In genomic region chr3:96719173-96719572, GRCm38 (mm10) we compare ENCODE assay signal across 8 mouse cellular contexts. TPM values are rescaled to one million over a fixed set of nuclear protein-coding genes. Genes with fewer than 3 reads are reported as not detected.
DNase-seq lines count a peak whose midpoint lies in the region; ATAC-seq and TF ChIP-seq lines count a peak whose summit lies in the region.

No protein-coding gene starts in this region.

- DNase-seq in gastrocnemius, adult 18-20 months (ENCODE audit: low spot score): peak; percentile 26
- no peak for DNase-seq in gastrocnemius, postnatal 25 days
- peak; percentile 32 for DNase-seq in thymus, adult 2 months
- no peak for DNase-seq in thymus, adult 18-20 months
- peak; percentile 39 to 74 for DNase-seq in layer of hippocampus, postnatal 25 days (ENCODE audit: extremely low spot score in 1 of 2, low spot score in 1 of 2)
- peak; percentile 66 for DNase-seq in right cerebral cortex, postnatal 4 days
- DNase-seq in urinary bladder, postnatal 4 days (ENCODE audit: low spot score in 2 of 2): no peak

- H3K4me1 ChIP-seq in thymus, adult 2 months (replicated peaks; ENCODE audit: control insufficient read depth, insufficient read depth, low read length): no peaks in the 10 kb centered on the region; the same call in 1 of the 2 replicates
- H3K4me1 ChIP-seq in embryonic facial prominence, embryonic 13.5 days: no peaks in the 10 kb centered on the region

- H3K9me3 ChIP-seq in embryonic facial prominence, embryonic 13.5 days: no peaks in the 10 kb centered on the region

- no peak overlapping the region for H3K4me3 ChIP-seq in thymus, adult 2 months (ENCODE audit: control insufficient read depth, insufficient read depth, low read length)
- no peak overlapping the region for H3K4me3 ChIP-seq in embryonic facial prominence, embryonic 13.5 days

- H3K9ac ChIP-seq in embryonic facial prominence, embryonic 13.5 days: peak overlapping the region; percentile 44; the same call in 1 of the 2 replicates

- H3K36me3 ChIP-seq in thymus, adult 2 months (ENCODE audit: control insufficient read depth, insufficient read depth, low read length): peaks cover 39% of the 10 kb centered on the region
- peaks cover 65% of the 10 kb centered on the region for H3K36me3 ChIP-seq in embryonic facial prominence, embryonic 13.5 days

- TF ChIP-seq POLR2A in thymus, adult 2 months (IDR thresholded peaks at IDR 0.05; ENCODE audit: control insufficient read depth, extremely low read depth, insufficient read depth, low read length, poor library complexity): no peak

- H3K4me2 ChIP-seq in embryonic facial prominence, embryonic 13.5 days: no peak overlapping the region

- no peak overlapping the region for H3K27ac ChIP-seq in thymus, adult 2 months (ENCODE audit: control insufficient read depth, insufficient read depth, low read length)
- H3K27ac ChIP-seq in embryonic facial prominence, embryonic 13.5 days: no peak overlapping the region

- TF ChIP-seq CTCF in thymus, adult 2 months (IDR thresholded peaks at IDR 0.05; ENCODE audit: borderline replicate concordance, control insufficient read depth, extremely low read depth, insufficient read depth, low read length, poor library complexity): peak; percentile 43; the same call in 1 of the 2 replicates

- H3K27me3 ChIP-seq in thymus, adult 2 months (ENCODE audit: control insufficient read depth, insufficient read depth, low read length): no peaks in the 10 kb centered on the region
- H3K27me3 ChIP-seq in embryonic facial prominence, embryonic 13.5 days: no peaks in the 10 kb centered on the region

- 93% methylated on average over 14 of the region's 14 CpGs for WGBS in thymus, adult 2 months
- 41% methylated on average over 14 of the region's 14 CpGs for WGBS in embryonic facial prominence, embryonic 13.5 days

- ATAC-seq in embryonic facial prominence, embryonic 13.5 days (ENCODE audit: insufficient number of reproducible peaks, insufficient read depth, low FRiP score, low TSS enrichment, low read depth): no peak

RNA-seq across cellular contexts. Expression of gene Polr3c, which starts 8.3 kb away (rescaled TPM):
- 10 to 100 TPM; 21.0 to 22.4 TPM for total RNA-seq in gastrocnemius, adult 18-20 months (2021)
- total RNA-seq in gastrocnemius, postnatal 25 days (2021): 10 to 100 TPM; 18.0 to 20.6 TPM
- 49.3 and 51.1 TPM in 2 replicates for polyA plus RNA-seq in thymus, adult 2 months (2012; rRNA removed)
- 33.3 and 34.5 TPM in 2 replicates for polyA plus RNA-seq in embryonic facial prominence, embryonic 13.5 days (2015; fragmentation: Nextera tagmentation; extraction: Ambion mirVana)
- 10 to 100 TPM; 24.7 to 24.9 TPM for total RNA-seq in layer of hippocampus, postnatal 25 days (2021)

RNA-seq across cellular contexts. Expression of gene Rnf115, which starts 8.3 kb away (rescaled TPM):
- total RNA-seq in gastrocnemius, adult 18-20 months (2021): 100 to 1,000 TPM in 1 of 2 experiments, 10 to 100 TPM in 1; 55.7 to 103 TPM
- 100 to 1,000 TPM in 1 of 2 experiments, 10 to 100 TPM in 1; 87.8 to 109 TPM for total RNA-seq in gastrocnemius, postnatal 25 days (2021)
- polyA plus RNA-seq in thymus, adult 2 months (2012; rRNA removed): 24.1 and 26.3 TPM in 2 replicates
- 47.9 and 53.1 TPM in 2 replicates for polyA plus RNA-seq in embryonic facial prominence, embryonic 13.5 days (2015; fragmentation: Nextera tagmentation; extraction: Ambion mirVana)
- total RNA-seq in layer of hippocampus, postnatal 25 days (2021): 10 to 100 TPM; 56.0 to 62.3 TPM

RNA-seq across cellular contexts. Expression of gene Nudt17, which starts 10.8 kb away (rescaled TPM):
- under 1 TPM; 0.50 to 0.76 TPM for total RNA-seq in gastrocnemius, adult 18-20 months (2021)
- under 1 TPM; 0.56 to 0.67 TPM for total RNA-seq in gastrocnemius, postnatal 25 days (2021)
- polyA plus RNA-seq in thymus, adult 2 months (2012; rRNA removed): 12.2 and 17.9 TPM in 2 replicates
- 13.5 and 16.5 TPM in 2 replicates for polyA plus RNA-seq in embryonic facial prominence, embryonic 13.5 days (2015; fragmentation: Nextera tagmentation; extraction: Ambion mirVana)
- total RNA-seq in layer of hippocampus, postnatal 25 days (2021): 10 to 100 TPM; 13.2 to 16.7 TPM

RNA-seq across cellular contexts. Expression of gene Pias3, which starts 23.0 kb away (rescaled TPM):
- 1 to 10 TPM; 6.1 to 7.5 TPM for total RNA-seq in gastrocnemius, adult 18-20 months (2021)
- total RNA-seq in gastrocnemius, postnatal 25 days (2021): 1 to 10 TPM; 6.5 to 6.9 TPM
- 32.7 and 33.1 TPM in 2 replicates for polyA plus RNA-seq in thymus, adult 2 months (2012; rRNA removed)
- 71.5 and 75.2 TPM in 2 replicates for polyA plus RNA-seq in embryonic facial prominence, embryonic 13.5 days (2015; fragmentation: Nextera tagmentation; extraction: Ambion mirVana)
- 10 to 100 TPM; 24.6 to 27.0 TPM for total RNA-seq in layer of hippocampus, postnatal 25 days (2021)

RNA-seq across cellular contexts. Expression of gene Ankrd35, which starts 49.2 kb away (rescaled TPM):
- total RNA-seq in gastrocnemius, adult 18-20 months (2021): under 1 TPM; 0.18 to 0.31 TPM
- under 1 TPM; 0.51 to 0.67 TPM for total RNA-seq in gastrocnemius, postnatal 25 days (2021)
- polyA plus RNA-seq in thymus, adult 2 months (2012; rRNA removed): 1.7 and 2.8 TPM in 2 replicates
- 1.3 and 2.1 TPM in 2 replicates for polyA plus RNA-seq in embryonic facial prominence, embryonic 13.5 days (2015; fragmentation: Nextera tagmentation; extraction: Ambion mirVana)
- 1 to 10 TPM; 5.3 to 6.2 TPM for total RNA-seq in layer of hippocampus, postnatal 25 days (2021)

Comparison
In these comparisons a context has a peak if more than half of its experiments do, and no peak if none do; other contexts are left out.
1. DNase-seq: peak in gastrocnemius, adult 18-20 months (single experiment), thymus, adult 2 months (single experiment), layer of hippocampus, postnatal 25 days (2 of 2) and right cerebral cortex, postnatal 4 days (single experiment); none in gastrocnemius, postnatal 25 days (single experiment), thymus, adult 18-20 months (0 of 2) and urinary bladder, postnatal 4 days (0 of 2).
2. RNA of gene Nudt17, which starts 10.8 kb away (total RNA-seq): 13.2 to 16.7 TPM in layer of hippocampus, postnatal 25 days; 0.50 to 0.76 TPM in gastrocnemius, adult 18-20 months and 0.56 to 0.67 TPM in gastrocnemius, postnatal 25 days; every median in the first group is over 4 times any median in the second.